Mouse (Mus musculus): Measurements from ENCODE around the gene Ppp2r5a. TPM values are rescaled to one million over a fixed set of nuclear protein-coding genes. Genes with fewer than 3 reads are reported as not detected.

Ppp2r5a gene
- total RNA-seq, 2 experiments from 2014 or later, result 97.7 to 101 TPM

DNA sequence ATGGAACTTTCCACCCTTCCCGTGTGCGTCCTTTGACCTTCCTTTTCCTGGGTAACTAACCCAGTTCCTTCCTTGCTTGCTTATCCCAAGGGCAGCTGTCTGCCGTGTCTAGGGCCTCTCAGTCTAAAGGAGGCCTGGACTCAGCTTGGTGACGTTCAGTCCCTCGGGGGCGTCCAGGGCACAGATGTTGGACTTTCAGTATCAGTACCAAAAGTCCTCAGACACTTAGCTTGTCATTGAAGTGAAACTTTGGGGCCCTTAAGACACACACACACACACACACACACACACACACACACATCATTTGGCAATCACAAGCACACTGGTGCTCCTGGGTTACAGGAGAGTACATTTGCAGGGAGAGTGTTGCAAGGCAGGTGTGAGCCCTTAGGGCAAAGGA lies 98.9 kb downstream of the Ppp2r5a start:
- DNase-seq, result no peak
- intact Hi-C loops (cut with DNase I), result no loop called here

DNA sequence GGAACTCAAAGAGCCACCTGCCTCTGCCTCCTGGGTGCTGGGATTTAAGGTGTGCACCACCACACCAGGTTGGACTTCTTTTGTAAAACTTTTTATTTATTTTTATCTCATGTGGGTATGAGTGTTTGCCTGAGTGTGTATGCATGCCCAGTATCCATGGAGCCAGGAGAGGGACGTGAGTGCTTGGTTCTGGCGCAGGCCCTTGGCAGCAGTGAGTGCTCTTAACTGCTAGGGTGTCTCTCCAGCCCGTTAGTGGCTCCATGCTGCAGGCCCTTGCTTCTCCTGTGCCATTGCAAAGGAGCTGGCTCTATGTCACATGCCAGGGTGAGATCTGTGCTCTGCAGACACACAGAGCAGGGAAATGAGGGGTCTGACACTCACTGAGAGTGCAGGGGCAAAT lies 99.3 kb downstream of the Ppp2r5a start:
- no peak for DNase-seq
- intact Hi-C loops (cut with DNase I), result no loop called here

Other genes starting within 250 kb of the Ppp2r5a start
- not detected for gene Fam71a, start 238.5 kb downstream of the Ppp2r5a start, total RNA-seq (2021)
- 10 to 100 TPM in 1 of 2 experiments, 1 to 10 TPM in 1; 5.0 to 17.9 TPM for gene Atf3, start 185.2 kb downstream of the Ppp2r5a start, total RNA-seq (2021)
- gene Nenf, start 85.1 kb downstream of the Ppp2r5a start, total RNA-seq (2021), result 100 to 1,000 TPM; 105 to 108 TPM
- 1 to 10 TPM; 3.2 to 4.2 TPM for gene Tmem206, start 77.4 kb downstream of the Ppp2r5a start, total RNA-seq (2021)
- gene Dtl, start 172.3 kb upstream of the Ppp2r5a start, total RNA-seq (2021), result under 1 TPM; 0.19 to 0.31 TPM
- gene Ints7, start 172.4 kb upstream of the Ppp2r5a start, total RNA-seq (2021), result 10 to 100 TPM; 10.4 to 11.4 TPM